Mouse (Mus musculus) CH12.LX (cell line): ENCODE measurements at regions not wholly inside any gene's neighbourhood (a gene's known extent, or its start where the extent isn't known, plus 50 kb on each side); places are given as distances from the start of the nearest gene placed in this dataset.
A peak's percentile ranks its signal among the peaks of the same experiment; 100 is the strongest.

Experiments
- DNase-seq: peaks from one replicate; pipeline ENCODE4 v3.0.0-alpha.2; 2013; ENCODE audit errors: extremely low read depth
- H3K27ac ChIP-seq: 2 replicates; pipeline ENCODE4 v1.5.1; 2012; ENCODE audit warnings: low read depth, mild to moderate bottlenecking, control low read depth, moderate library complexity; ENCODE audit not compliant: insufficient read depth
- H3K27me3 ChIP-seq: replicated peaks from 2 replicates; pipeline ENCODE3; 2012; ENCODE audit warnings: inconsistent platforms
- H3K36me3 ChIP-seq, 2 experiments: replicated peaks in 1 of 2; 2 replicates each; pipeline versions ENCODE3 to v1.6.1; 2012; ENCODE audit warnings: inconsistent platforms in 1 of 2, low read length in 1 of 2, mild to moderate bottlenecking in 1 of 2, mixed read lengths in 1 of 2, moderate library complexity in 1 of 2; ENCODE audit not compliant: control insufficient read depth in 1 of 2, insufficient read depth in 1 of 2
- H3K4me1 ChIP-seq, 2 experiments: 2 replicates each; pipeline ENCODE4 v1.6.1; 2012; ENCODE audit warnings: inconsistent platforms in 1 of 2, moderate library complexity in 1 of 2; ENCODE audit not compliant: insufficient read depth in 2 of 2, control insufficient read depth in 1 of 2
- H3K4me2 ChIP-seq: 2 replicates; pipeline ENCODE4 v1.6.1; 2012; ENCODE audit warnings: low read depth, mild to moderate bottlenecking, control low read depth; ENCODE audit not compliant: poor library complexity, insufficient read depth, severe bottlenecking
- H3K4me3 ChIP-seq, 3 experiments: fragments of 150-350 bp in 1 of 3; sonication (generic) in 1 of 3; replicated peaks in 1 of 3; 2 replicates each; pipeline versions ENCODE3 to v1.5.1; 2011 to 2012; ENCODE audit warnings: low read depth in 2 of 3, low read length in 2 of 3, mild to moderate bottlenecking in 2 of 3, moderate library complexity in 2 of 3, control low read depth in 1 of 3, improper control_type of control experiment in 1 of 3, inconsistent platforms in 1 of 3, mixed read lengths in 1 of 3; ENCODE audit not compliant: poor library complexity in 1 of 3
- H3K79me2 ChIP-seq: replicated peaks from 2 replicates; pipeline ENCODE4 v1.6.1; 2012; ENCODE audit warnings: mild to moderate bottlenecking, moderate library complexity; ENCODE audit not compliant: control insufficient read depth, poor library complexity, insufficient read depth, severe bottlenecking; ENCODE audit errors: extremely low read depth
- H3K9ac ChIP-seq: 2 replicates; pipeline ENCODE4 v1.6.1; 2012; ENCODE audit warnings: low read depth, mild to moderate bottlenecking, control low read depth, moderate library complexity; ENCODE audit not compliant: insufficient read depth
- H3K9me3 ChIP-seq: replicated peaks from 2 replicates; pipeline ENCODE3; 2012; ENCODE audit warnings: low read length, inconsistent platforms, mixed read lengths
- BHLHE40 ChIP-seq: IDR thresholded peaks from 2 replicates; pipeline ENCODE4 v1.6.1; 2011; ENCODE audit warnings: mild to moderate bottlenecking, low read depth, low read length, improper control_type of control experiment
- CHD1 ChIP-seq: IDR thresholded peaks from 2 replicates; pipeline ENCODE4 v1.6.1; 2012; ENCODE audit warnings: low read depth, low read length, improper control_type of control experiment, inconsistent platforms
- CTCF ChIP-seq, 2 experiments: IDR thresholded peaks in 1 of 2; conservative IDR thresholded peaks in 1 of 2; 2 replicates each; pipeline ENCODE4 v1.5.1; 2011 to 2012; ENCODE audit warnings: low read depth in 2 of 2, low read length in 2 of 2, improper control_type of control experiment in 1 of 2, inconsistent platforms in 1 of 2, mild to moderate bottlenecking in 1 of 2, moderate library complexity in 1 of 2
- E2F4 ChIP-seq: IDR thresholded peaks from 2 replicates; pipeline ENCODE4 v1.6.1; 2011; ENCODE audit warnings: low read depth, low read length, improper control_type of control experiment; ENCODE audit not compliant: insufficient replicate concordance
- ELF1 ChIP-seq: IDR thresholded peaks from 2 replicates; pipeline ENCODE4 v1.6.1; 2014; ENCODE audit warnings: low read depth, mild to moderate bottlenecking, inconsistent platforms, low read length, improper control_type of control experiment
- EP300 ChIP-seq: IDR thresholded peaks from 2 replicates; pipeline ENCODE4 v1.6.1; 2011; ENCODE audit warnings: low read length, improper control_type of control experiment
- GABPA ChIP-seq: IDR thresholded peaks from 2 replicates; pipeline ENCODE4 v1.6.1; 2012; ENCODE audit warnings: low read depth, low read length, improper control_type of control experiment, inconsistent platforms; ENCODE audit not compliant: insufficient replicate concordance
- HCFC1 ChIP-seq: IDR thresholded peaks from 2 replicates; pipeline ENCODE4 v1.6.1; 2012; ENCODE audit warnings: low read depth, mild to moderate bottlenecking, inconsistent platforms, low read length, improper control_type of control experiment
- MAFK ChIP-seq: IDR thresholded peaks from 2 replicates; pipeline ENCODE4 v1.6.1; 2011; ENCODE audit warnings: low read length, improper control_type of control experiment; ENCODE audit not compliant: insufficient replicate concordance
- MYC ChIP-seq: IDR thresholded peaks from 2 replicates; pipeline ENCODE4 v1.6.1; 2011; ENCODE audit warnings: low read depth, mild to moderate bottlenecking, improper control_type of control experiment, low read length
- NELFE ChIP-seq: IDR thresholded peaks from 2 replicates; pipeline ENCODE4 v1.6.1; 2011; ENCODE audit warnings: low read depth, low read length, improper control_type of control experiment
- PAX5 ChIP-seq: IDR thresholded peaks from 2 replicates; pipeline ENCODE4 v1.6.1; 2012; ENCODE audit warnings: low read length, inconsistent platforms, mixed read lengths
- POLR2A ChIP-seq: IDR thresholded peaks from 2 replicates; pipeline ENCODE4 v1.6.1; 2011; ENCODE audit warnings: low read depth, mild to moderate bottlenecking, improper control_type of control experiment, low read length
- RAD21 ChIP-seq: IDR thresholded peaks from 2 replicates; pipeline ENCODE4 v1.6.1; 2011; ENCODE audit warnings: low read depth, mild to moderate bottlenecking, low read length, improper control_type of control experiment, moderate library complexity
- RCOR1 ChIP-seq: conservative IDR thresholded peaks from 2 replicates; pipeline ENCODE4 v1.6.1; 2012; ENCODE audit warnings: low read depth, mild to moderate bottlenecking, inconsistent platforms, low read length, improper control_type of control experiment
- SMC3 ChIP-seq: IDR thresholded peaks from 2 replicates; pipeline ENCODE4 v1.6.1; 2011; ENCODE audit warnings: low read depth, low read length, improper control_type of control experiment
- TBP ChIP-seq: conservative IDR thresholded peaks from 2 replicates; pipeline ENCODE4 v1.6.1; 2011; ENCODE audit warnings: low read depth, low read length, improper control_type of control experiment
- TCF12 ChIP-seq: IDR thresholded peaks from 2 replicates; pipeline ENCODE4 v1.6.1; 2014; ENCODE audit warnings: low read depth, mild to moderate bottlenecking, inconsistent platforms, low read length, improper control_type of control experiment
- USF1 ChIP-seq: IDR thresholded peaks from 2 replicates; pipeline ENCODE4 v1.6.1; 2014; ENCODE audit warnings: low read depth, mild to moderate bottlenecking, inconsistent platforms, low read length, improper control_type of control experiment
- USF2 ChIP-seq: conservative IDR thresholded peaks from 2 replicates; pipeline ENCODE4 v1.6.1; 2011; ENCODE audit warnings: low read depth, low read length, improper control_type of control experiment
- ZC3H11A ChIP-seq: IDR thresholded peaks from 2 replicates; pipeline ENCODE4 v1.6.1; 2012; ENCODE audit warnings: low read depth, mild to moderate bottlenecking, inconsistent platforms, low read length, improper control_type of control experiment
- ZMIZ1 ChIP-seq: IDR thresholded peaks from 2 replicates; pipeline ENCODE4 v1.6.1; 2012; ENCODE audit warnings: low read depth, mild to moderate bottlenecking, inconsistent platforms, low read length, improper control_type of control experiment
- ZNF384 ChIP-seq: IDR thresholded peaks from 2 replicates; pipeline ENCODE4 v1.6.1; 2012; ENCODE audit warnings: low read depth, low read length, improper control_type of control experiment, inconsistent platforms
- dilution Hi-C: fragments of 300-500 bp; cut with MboI; formaldehyde crosslinking; loops from 2 replicates; pipeline ENCODE4 v1.14.3; 2020; ENCODE audit warnings: low sequenced_read_pairs; ENCODE audit not compliant: extremely low pct_unique_long_range_greater_than_20kb, extremely low pct_ligation_motif_present
- in situ Hi-C: fragments of 300-500 bp; cut with MboI; formaldehyde crosslinking; loops from 3 replicates; pipeline ENCODE4 v1.14.3; 2019; ENCODE audit warnings: low sequenced_read_pairs, low pct_ligation_motif_present, low pct_unique_long_range_greater_than_20kb, mixed read lengths

- DNase-seq: no peak
- Histone ChIP-seq H3K4me3 (no peak overlapping the region), H3K36me3 (no peaks in the 10 kb centered on the region), H3K9ac (no peak overlapping the region), H3K9me3 (no peaks in the 10 kb centered on the region), H3K79me2 (no peaks in the 10 kb centered on the region), H3K27ac (no peak overlapping the region), H3K4me2 (no peak overlapping the region), H3K27me3 (no peaks in the 10 kb centered on the region), H3K4me1 (peaks cover 0 to 5% of the 10 kb centered on the region in 2 experiments; a peak in 1 of 4 replicates)
- in situ Hi-C loops: no loop called here
- TF ChIP-seq MYC: no peak
- no peak for TF ChIP-seq SMC3
- TF ChIP-seq ZMIZ1: no peak
- TF ChIP-seq USF1: no peak
- no peak for TF ChIP-seq BHLHE40
- TF ChIP-seq CHD1: no peak
- no peak for TF ChIP-seq ZNF384
- TF ChIP-seq ELF1: no peak
- no peak for TF ChIP-seq NELFE
- no peak for TF ChIP-seq GABPA
- no peak for TF ChIP-seq TCF12
- no peak for TF ChIP-seq ZC3H11A
- dilution Hi-C loops: no loop called here
These were observed 149.0 kb downstream of the Rplp1 start for GRCm38 (mm10) chr9:61765366-61765765.

- in situ Hi-C loops: no loop called here
- H3K79me2 ChIP-seq: no peaks in the 10 kb centered on the region
- no peaks in the 10 kb centered on the region for H3K36me3 ChIP-seq
- H3K4me2 ChIP-seq: no peak overlapping the region
- no peaks in the 10 kb centered on the region for H3K9me3 ChIP-seq
- peaks cover 2 to 16% of the 10 kb centered on the region in 2 experiments; a peak in 2 of 4 replicates for H3K4me1 ChIP-seq
- TF ChIP-seq MAFK: peak; percentile 69
- no peak for TF ChIP-seq CTCF (conservative IDR thresholded peaks at IDR 0.05 in 1 of 2, IDR thresholded peaks at IDR 0.05 in 1 of 2; ENCODE audit: low read depth in 2 of 2, low read length in 2 of 2)
- DNase-seq: no peak
- no peak overlapping the region for H3K4me3 ChIP-seq
- H3K9ac ChIP-seq: no peak overlapping the region
- H3K27me3 ChIP-seq: no peaks in the 10 kb centered on the region
- dilution Hi-C loops: no loop called here
- H3K27ac ChIP-seq: no peak overlapping the region
These were observed 156.5 kb downstream of the Rplp1 start for GRCm38 (mm10) chr9:61757806-61758205.

GRCm38 (mm10) chr9:61756801-61757342 lies 157.5 kb downstream of the Rplp1 start:
- no peaks in the 10 kb centered on the region for H3K9me3 ChIP-seq
- H3K9ac ChIP-seq: no peak overlapping the region
- peaks cover 2 to 16% of the 10 kb centered on the region in 2 experiments; a peak in 2 of 4 replicates for H3K4me1 ChIP-seq
- H3K36me3 ChIP-seq: no peaks in the 10 kb centered on the region
- H3K4me2 ChIP-seq: no peak overlapping the region
- no peaks in the 10 kb centered on the region for H3K79me2 ChIP-seq
- dilution Hi-C loops (no loop called here), in situ Hi-C loops (no loop called here)
- no peak overlapping the region for H3K4me3 ChIP-seq
- no peaks in the 10 kb centered on the region for H3K27me3 ChIP-seq
- no peak overlapping the region for H3K27ac ChIP-seq
- TF ChIP-seq CTCF (conservative IDR thresholded peaks at IDR 0.05 in 1 of 2, IDR thresholded peaks at IDR 0.05 in 1 of 2; ENCODE audit: low read depth in 2 of 2, low read length in 2 of 2): no peak
- no peak for TF ChIP-seq USF2
- no peak for TF ChIP-seq EP300
- TF ChIP-seq CHD1: no peak
- no peak for TF ChIP-seq USF1
- TF ChIP-seq SMC3: no peak
- no peak for TF ChIP-seq MAFK
- TF ChIP-seq E2F4: no peak
- no peak for TF ChIP-seq TCF12
- TF ChIP-seq TBP: no peak
- TF ChIP-seq POLR2A: no peak
- no peak for TF ChIP-seq BHLHE40
- TF ChIP-seq RCOR1: no peak
- no peak for TF ChIP-seq PAX5
- no peak for TF ChIP-seq HCFC1
- no peak for TF ChIP-seq RAD21
- DNase-seq: no peak
